Mouse (Mus musculus): ENCODE measurements at regions not wholly inside any gene's neighbourhood (a gene's known extent, or its start where the extent isn't known, plus 50 kb on each side); places are given as distances from the start of the nearest gene placed in this dataset.

DNA sequence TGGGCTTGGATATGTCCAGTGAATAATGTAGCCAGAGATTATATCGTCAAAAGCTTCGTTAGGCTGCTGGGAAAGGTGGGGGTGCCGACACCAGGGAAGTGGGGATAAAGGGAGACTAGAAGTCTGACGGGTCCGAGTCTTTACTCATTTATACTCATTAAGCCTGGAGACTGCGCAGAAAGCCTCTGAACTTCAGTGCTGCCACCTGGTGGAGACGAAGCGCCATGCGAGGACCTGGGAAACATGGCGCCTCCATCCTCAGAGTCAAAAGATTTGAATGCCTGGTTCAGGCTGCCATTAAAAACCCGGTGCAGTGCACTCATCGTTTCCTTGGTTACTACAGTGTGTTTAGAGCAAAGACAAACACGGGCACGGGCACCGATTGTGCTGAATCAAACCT is 337.2 kb downstream of the Hlx start:
- no peak for TF ChIP-seq POLR2A (IDR thresholded peaks at IDR 0.05; ENCODE audit: borderline replicate concordance, control insufficient read depth, low read depth, low read length)
- TF ChIP-seq CTCF (IDR thresholded peaks at IDR 0.05; ENCODE audit: control insufficient read depth, insufficient read depth, low read length), result peak; percentile 81

Measured in bone marrow, adult 2 months (tissue).